Mouse (Mus musculus) testis, adult 2 months (tissue): ENCODE measurements at regions not wholly inside any gene's neighbourhood (a gene's known extent, or its start where the extent isn't known, plus 50 kb on each side); places are given as distances from the start of the nearest gene placed in this dataset.

Experiments used
- CTCF ChIP-seq: fragments of 200-500 bp; IDR thresholded peaks from 2 replicates; pipeline ENCODE4 v1.5.1; 2012; ENCODE audit warnings: low read depth, mild to moderate bottlenecking, inconsistent platforms, low read length, moderate library complexity; ENCODE audit not compliant: control insufficient read depth, insufficient read depth, insufficient replicate concordance
- POLR2A ChIP-seq: fragments of 200-500 bp; IDR thresholded peaks from 2 replicates; pipeline ENCODE4 v1.6.1; 2012; ENCODE audit warnings: low read depth, mild to moderate bottlenecking, inconsistent platforms, low read length, moderate library complexity; ENCODE audit not compliant: control insufficient read depth

- TF ChIP-seq CTCF (no peak), POLR2A (no peak)
Observed at GRCm38 (mm10) chr13:115799294-115799693, 510.2 kb downstream of the Isl1 start.
